Mouse (Mus musculus) forebrain, embryonic 16.5 days (tissue): Measurements from ENCODE around the gene Mast4. TPM values are rescaled to one million over a fixed set of nuclear protein-coding genes. Genes with fewer than 3 reads are reported as not detected.

ENCODE experiments used
- ATAC-seq: fragments of 200-750 bp; cut with Nextera tagmentation; 2 replicates; pipeline ENCODE4 v1.8.0; 2017; ENCODE audit warnings: mild to moderate bottlenecking, moderate library complexity
- H3K27ac ChIP-seq: fragments of 300-500 bp; sonication (generic); 2 replicates; pipeline ENCODE4 v1.5.1; 2014; ENCODE audit warnings: low read length, control low read depth
- H3K27me3 ChIP-seq: fragments of 300-500 bp; sonication (generic); replicated peaks from 2 replicates; pipeline ENCODE4 v1.6.1; 2014; ENCODE audit warnings: low read length; ENCODE audit not compliant: control insufficient read depth, insufficient read depth
- H3K36me3 ChIP-seq: fragments of 300-500 bp; sonication (generic); 2 replicates; pipeline ENCODE4 v1.6.1; 2014; ENCODE audit not compliant: control insufficient read depth, insufficient read depth
- H3K4me1 ChIP-seq: fragments of 300-500 bp; sonication (generic); replicated peaks from 2 replicates; pipeline ENCODE4 v1.6.1; 2014; ENCODE audit warnings: low read length; ENCODE audit not compliant: control insufficient read depth, insufficient read depth
- H3K4me2 ChIP-seq: fragments of 300-500 bp; sonication (generic); 2 replicates; pipeline ENCODE4 v1.6.1; 2014; ENCODE audit warnings: mild to moderate bottlenecking, low read length, control low read depth
- H3K4me3 ChIP-seq: fragments of 300-500 bp; sonication (generic); replicated peaks from 2 replicates; pipeline ENCODE4 v1.5.1; 2014; ENCODE audit warnings: mild to moderate bottlenecking, low read length, control low read depth
- H3K9ac ChIP-seq: fragments of 300-500 bp; sonication (generic); replicated peaks from 2 replicates; pipeline ENCODE4 v1.6.1; 2014; ENCODE audit warnings: low read depth, low read length, control low read depth
- H3K9me3 ChIP-seq: fragments of 300-500 bp; sonication (generic); 2 replicates; pipeline ENCODE4 v1.6.1; 2016; ENCODE audit warnings: low read length; ENCODE audit not compliant: control insufficient read depth
- WGBS: fragments of 180-500 bp; shearing (Covaris S2); extraction: QIAGEN DNeasy Blood & Tissue Kit; methylation state at CpG from one replicate; pipeline ENCODE4 v1.1.7; 2014; 5-methylcytosine and 5-hydroxymethylcytosine counted together
- polyA plus RNA-seq: library from polyadenylated mRNA; unstranded; fragments of >200 nt; fragmentation: Nextera tagmentation; extraction: Ambion mirVana; gene quantifications from 2 replicates; pipeline ENCODE4 v1.2.1, GENCODE M21; 2015

Gene Mast4
- polyA plus RNA-seq, 1 experiment from 2014 or later, result 15.7 TPM

DNA sequence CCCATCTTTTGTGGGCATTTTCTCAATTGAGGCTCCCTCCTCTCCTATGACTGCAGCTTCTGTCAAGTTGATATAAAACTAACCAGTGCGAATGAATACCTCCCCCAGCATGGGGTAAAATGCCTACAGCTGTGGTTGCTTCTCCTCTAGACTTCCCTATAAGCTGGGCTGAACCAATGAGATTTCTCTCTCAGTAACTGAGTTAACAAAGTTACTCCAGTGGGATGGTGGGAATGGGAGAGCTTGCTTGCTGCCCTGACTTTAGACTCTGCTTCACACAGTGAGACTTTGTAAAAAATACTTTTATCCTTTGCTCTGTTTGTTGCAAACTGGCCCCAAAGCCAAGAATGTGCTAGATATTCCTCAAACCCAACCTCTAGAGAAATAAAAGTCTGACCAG is 41.2 kb downstream of the Mast4 start:
- Histone ChIP-seq H3K27me3 (no peaks in the 10 kb centered on the region), H3K27ac (no peak overlapping the region), H3K4me3 (no peak overlapping the region), H3K4me1 (no peaks in the 10 kb centered on the region), H3K9me3 (no peaks in the 10 kb centered on the region), H3K36me3 (no peaks in the 10 kb centered on the region), H3K4me2 (no peak overlapping the region), H3K9ac (no peak overlapping the region)
- ATAC-seq, result no peak
- 78% methylated on average over 1 of the region's 1 CpGs for WGBS

DNA sequence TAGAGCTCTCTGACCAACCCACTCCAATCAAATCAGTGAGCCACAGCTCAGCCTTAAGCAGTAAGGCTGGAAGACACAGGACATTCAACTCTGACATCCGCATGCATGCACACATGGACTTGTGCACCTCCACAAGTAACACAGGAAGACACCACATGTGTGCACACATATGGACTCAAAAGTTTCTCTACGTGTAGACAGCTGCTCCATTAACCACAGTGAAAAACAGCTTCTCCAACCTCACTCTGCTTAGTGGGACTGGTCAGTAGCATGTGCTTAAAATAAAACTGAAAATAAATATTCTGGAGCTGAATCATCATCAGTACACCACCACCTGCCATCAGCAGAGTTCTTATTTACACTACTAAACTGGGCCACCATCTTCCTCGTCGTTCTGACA is 43.2 kb downstream of the Mast4 start:
- ATAC-seq, result no peak
- no peaks in the 10 kb centered on the region for H3K27me3 ChIP-seq
- no peaks in the 10 kb centered on the region for H3K36me3 ChIP-seq
- no peak overlapping the region for H3K4me2 ChIP-seq
- H3K4me1 ChIP-seq, result no peaks in the 10 kb centered on the region
- H3K9ac ChIP-seq, result no peak overlapping the region
- no peak overlapping the region for H3K27ac ChIP-seq
- WGBS, result 96% methylated on average over 4 of the region's 4 CpGs
- H3K4me3 ChIP-seq, result no peak overlapping the region
- no peaks in the 10 kb centered on the region for H3K9me3 ChIP-seq

DNA sequence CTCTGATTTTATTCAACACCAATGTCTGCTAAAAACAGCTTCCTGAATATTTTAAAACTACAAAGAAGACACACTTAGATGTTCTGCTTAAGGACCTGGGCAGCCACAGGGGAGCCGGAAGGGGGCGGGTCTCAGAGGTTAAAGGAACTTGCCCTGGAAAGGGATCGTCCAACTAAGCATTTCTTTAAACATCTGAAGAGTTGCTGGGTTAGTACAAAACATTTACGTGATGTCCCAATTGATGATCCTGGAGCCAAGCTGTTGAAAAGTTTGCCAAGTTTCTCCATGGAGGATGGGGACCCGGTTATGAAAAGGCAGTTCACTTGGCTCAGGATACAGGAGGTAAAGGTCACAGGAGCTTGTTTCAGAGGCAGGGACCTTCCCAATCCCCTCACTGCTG is 48.5 kb downstream of the Mast4 start:
- H3K9ac ChIP-seq, result no peak overlapping the region
- no peaks in the 10 kb centered on the region for H3K27me3 ChIP-seq
- no peak for ATAC-seq
- H3K4me2 ChIP-seq, result no peak overlapping the region
- H3K4me3 ChIP-seq, result no peak overlapping the region
- no peaks in the 10 kb centered on the region for H3K9me3 ChIP-seq
- H3K36me3 ChIP-seq, result no peaks in the 10 kb centered on the region
- H3K4me1 ChIP-seq, result no peaks in the 10 kb centered on the region
- no peak overlapping the region for H3K27ac ChIP-seq
- 81% methylated on average over 5 of the region's 5 CpGs for WGBS

DNA sequence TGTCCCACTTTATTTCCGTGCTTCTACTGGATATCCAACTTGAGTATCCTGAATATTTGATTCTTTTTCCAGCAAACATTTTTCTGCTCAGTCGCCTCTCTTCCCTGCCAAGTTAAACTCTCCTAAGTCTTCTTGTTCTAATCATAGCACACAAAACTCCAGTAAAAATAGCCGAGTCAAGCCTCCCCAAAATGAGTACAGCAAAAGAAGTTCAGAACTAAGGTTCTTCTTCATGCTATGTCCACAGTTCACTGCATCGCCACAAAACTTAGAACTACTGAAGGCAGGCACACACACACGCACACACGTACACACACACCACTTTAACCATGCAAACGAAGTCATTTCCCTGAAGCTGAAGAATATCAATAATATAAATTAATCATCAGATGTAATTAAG is 49.3 kb downstream of the Mast4 start:
- H3K36me3 ChIP-seq, result no peaks in the 10 kb centered on the region
- H3K9me3 ChIP-seq, result no peaks in the 10 kb centered on the region
- H3K27ac ChIP-seq, result no peak overlapping the region
- no peak overlapping the region for H3K4me2 ChIP-seq
- no peaks in the 10 kb centered on the region for H3K4me1 ChIP-seq
- no peaks in the 10 kb centered on the region for H3K27me3 ChIP-seq
- H3K4me3 ChIP-seq, result no peak overlapping the region
- 89% methylated on average over 7 of the region's 7 CpGs for WGBS
- no peak for ATAC-seq
- no peak overlapping the region for H3K9ac ChIP-seq

DNA sequence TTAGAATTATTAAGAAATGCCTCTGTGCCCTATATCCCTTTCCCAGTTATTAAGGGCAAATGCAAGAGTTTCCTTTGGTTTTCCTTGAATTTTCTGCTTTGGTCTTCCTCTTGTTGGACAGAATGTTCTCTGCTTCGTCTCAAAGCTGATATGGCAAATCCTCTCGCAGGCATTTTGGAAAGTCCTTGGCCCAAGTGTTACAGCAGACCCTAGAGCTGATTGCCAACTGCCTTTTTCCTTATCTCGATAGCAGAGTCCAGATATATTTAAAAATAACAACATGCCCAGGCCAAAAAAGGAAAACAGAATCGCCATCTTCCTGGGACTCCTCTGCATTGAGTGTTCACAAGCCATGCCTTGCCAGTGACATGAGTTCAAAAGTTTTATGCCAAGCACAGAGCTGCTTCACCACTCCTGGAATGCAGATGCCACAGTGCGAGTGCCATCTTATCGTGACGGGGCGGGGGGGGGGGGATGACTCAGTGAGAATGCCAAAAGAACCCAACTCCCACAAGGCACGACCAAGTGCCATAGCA is 63.4 kb downstream of the Mast4 start:
- H3K4me2 ChIP-seq, result no peak overlapping the region
- no peak overlapping the region for H3K27ac ChIP-seq
- H3K4me3 ChIP-seq, result no peak overlapping the region
- no peaks in the 10 kb centered on the region for H3K27me3 ChIP-seq
- no peak for ATAC-seq
- no peaks in the 10 kb centered on the region for H3K9me3 ChIP-seq
- H3K9ac ChIP-seq, result no peak overlapping the region
- H3K36me3 ChIP-seq, result no peaks in the 10 kb centered on the region
- WGBS, result 91% methylated on average over 9 of the region's 9 CpGs
- H3K4me1 ChIP-seq, result peaks cover 2% of the 10 kb centered on the region; the same call in 1 of the 2 replicates

DNA sequence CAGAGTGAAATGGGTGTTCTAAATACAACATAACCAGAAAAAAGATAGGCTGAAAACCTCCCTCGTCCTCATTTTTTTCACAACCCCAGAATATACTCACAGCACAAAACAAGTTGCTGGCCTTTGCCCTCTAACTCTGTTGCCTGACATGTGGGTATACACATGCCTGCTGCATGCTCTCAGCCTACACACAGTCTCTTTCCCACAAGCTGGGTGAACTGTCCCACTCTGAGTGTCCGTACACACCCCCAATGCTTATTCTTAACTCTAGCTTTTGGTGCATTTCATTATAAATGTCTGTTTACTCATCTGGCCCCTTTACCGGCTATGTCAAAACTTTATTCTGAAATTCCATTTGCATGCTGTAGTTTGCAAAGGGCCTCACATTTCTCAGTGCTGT is 71.6 kb downstream of the Mast4 start:
- no peak for ATAC-seq
- no peak overlapping the region for H3K4me2 ChIP-seq
- WGBS, result 82% methylated on average over 3 of the region's 3 CpGs
- no peak overlapping the region for H3K27ac ChIP-seq
- no peak overlapping the region for H3K4me3 ChIP-seq
- H3K27me3 ChIP-seq, result no peaks in the 10 kb centered on the region
- H3K4me1 ChIP-seq, result no peaks in the 10 kb centered on the region
- H3K36me3 ChIP-seq, result no peaks in the 10 kb centered on the region
- no peak overlapping the region for H3K9ac ChIP-seq
- H3K9me3 ChIP-seq, result no peaks in the 10 kb centered on the region

DNA sequence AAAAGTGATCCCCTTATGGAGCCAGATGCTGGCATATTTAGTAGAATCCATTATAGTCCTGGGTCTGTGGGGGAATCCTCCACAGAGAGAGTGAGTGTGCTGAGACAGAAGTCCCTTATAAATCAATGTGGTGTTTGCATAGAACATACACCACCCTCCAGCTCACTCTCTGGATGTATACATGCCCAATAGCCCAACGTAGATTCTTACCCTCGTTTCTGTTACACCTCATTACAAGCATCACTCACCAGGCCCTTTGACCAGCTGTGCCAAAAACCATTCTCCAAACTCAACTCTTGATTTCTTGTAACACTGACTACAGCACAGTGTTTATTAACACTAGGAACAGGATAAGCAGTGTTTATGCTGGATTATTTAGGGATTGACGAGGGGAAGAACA is 72.2 kb downstream of the Mast4 start:
- Histone ChIP-seq H3K4me1 (no peaks in the 10 kb centered on the region), H3K9ac (no peak overlapping the region), H3K4me2 (no peak overlapping the region), H3K9me3 (no peaks in the 10 kb centered on the region), H3K27me3 (no peaks in the 10 kb centered on the region), H3K36me3 (no peaks in the 10 kb centered on the region), H3K27ac (no peak overlapping the region), H3K4me3 (no peak overlapping the region)
- no peak for ATAC-seq
- WGBS, result 42% methylated on average over 3 of the region's 3 CpGs

DNA sequence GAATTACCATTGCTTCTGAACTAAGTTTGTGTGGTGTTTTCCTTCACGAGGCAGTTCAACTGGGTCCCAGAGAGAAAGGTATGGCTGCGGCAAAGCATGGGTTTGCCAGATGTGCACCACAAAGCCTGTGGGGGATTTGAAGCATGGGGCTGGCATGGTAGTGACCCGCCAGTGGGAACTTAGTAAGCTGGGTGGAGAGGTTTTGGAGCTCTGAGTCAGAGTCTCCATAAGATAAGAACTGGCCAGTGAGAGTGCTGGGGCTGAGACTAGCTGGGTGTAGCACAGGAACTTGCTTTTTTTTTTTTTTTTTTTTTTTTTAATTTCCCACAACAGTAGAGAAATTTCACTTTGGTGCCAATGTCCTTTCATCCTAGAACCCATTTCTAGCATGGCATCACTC is 73.9 kb downstream of the Mast4 start:
- WGBS, result 89% methylated on average over 3 of the region's 3 CpGs
- Histone ChIP-seq H3K36me3 (no peaks in the 10 kb centered on the region), H3K4me2 (no peak overlapping the region), H3K27ac (no peak overlapping the region), H3K9me3 (no peaks in the 10 kb centered on the region), H3K9ac (no peak overlapping the region), H3K27me3 (no peaks in the 10 kb centered on the region), H3K4me3 (no peak overlapping the region), H3K4me1 (no peaks in the 10 kb centered on the region)
- no peak for ATAC-seq

DNA sequence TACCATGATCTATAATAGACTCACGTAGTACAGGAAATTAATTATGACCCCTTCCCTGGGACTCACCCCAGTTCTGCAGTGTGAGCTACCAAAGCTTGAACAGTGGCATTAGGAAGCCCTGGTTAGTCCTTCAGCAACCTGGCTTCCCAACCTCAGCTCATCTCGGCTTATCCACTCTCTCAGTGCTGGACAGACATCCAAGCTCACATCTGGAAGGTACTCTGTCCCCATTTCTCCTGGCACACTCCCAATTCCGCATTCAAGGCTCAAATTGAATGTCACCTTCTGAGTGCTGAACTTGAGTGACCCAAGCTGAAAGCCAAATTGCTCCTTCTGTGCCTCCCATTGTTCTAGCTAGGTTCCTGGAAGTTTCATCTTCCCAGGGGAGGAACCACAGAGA is 76.2 kb downstream of the Mast4 start:
- WGBS, result 91% methylated on average over 3 of the region's 3 CpGs
- H3K27me3 ChIP-seq, result no peaks in the 10 kb centered on the region

DNA sequence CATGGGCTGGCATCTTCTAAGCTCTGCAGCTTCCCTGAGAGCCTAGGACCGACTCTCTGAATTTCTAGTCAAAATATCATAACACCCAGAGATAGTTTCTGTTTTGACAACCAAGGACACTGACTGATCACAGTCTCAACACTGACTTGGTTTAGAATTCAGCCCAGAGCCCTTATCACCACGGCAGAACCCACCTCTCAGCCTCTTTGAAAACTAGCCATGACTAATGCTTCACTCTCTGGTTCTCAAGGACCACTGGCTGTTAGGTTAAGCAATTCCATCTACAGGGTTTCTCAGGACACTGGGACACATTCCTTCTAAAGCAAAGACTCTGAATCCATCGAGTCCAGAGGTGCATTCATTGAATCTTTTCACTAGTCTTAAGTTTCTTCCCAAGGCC is 79.4 kb downstream of the Mast4 start:
- Histone ChIP-seq H3K9ac (no peak overlapping the region), H3K36me3 (no peaks in the 10 kb centered on the region), H3K9me3 (no peaks in the 10 kb centered on the region), H3K4me2 (no peak overlapping the region), H3K4me1 (no peaks in the 10 kb centered on the region), H3K4me3 (no peak overlapping the region), H3K27ac (no peak overlapping the region), H3K27me3 (no peaks in the 10 kb centered on the region)
- no peak for ATAC-seq
- WGBS, result 81% methylated on average over 3 of the region's 3 CpGs

More for the DNA sequence above, 76.2 kb downstream of the Mast4 start:
- Histone ChIP-seq H3K36me3 (no peaks in the 10 kb centered on the region), H3K4me1 (no peaks in the 10 kb centered on the region), H3K9ac (no peak overlapping the region), H3K27ac (no peak overlapping the region), H3K4me3 (no peak overlapping the region), H3K9me3 (no peaks in the 10 kb centered on the region), H3K4me2 (no peak overlapping the region)
- no peak for ATAC-seq
